Comparison of ENCODE assay signal across 20 mouse cellular contexts in the genomic region with DNA sequence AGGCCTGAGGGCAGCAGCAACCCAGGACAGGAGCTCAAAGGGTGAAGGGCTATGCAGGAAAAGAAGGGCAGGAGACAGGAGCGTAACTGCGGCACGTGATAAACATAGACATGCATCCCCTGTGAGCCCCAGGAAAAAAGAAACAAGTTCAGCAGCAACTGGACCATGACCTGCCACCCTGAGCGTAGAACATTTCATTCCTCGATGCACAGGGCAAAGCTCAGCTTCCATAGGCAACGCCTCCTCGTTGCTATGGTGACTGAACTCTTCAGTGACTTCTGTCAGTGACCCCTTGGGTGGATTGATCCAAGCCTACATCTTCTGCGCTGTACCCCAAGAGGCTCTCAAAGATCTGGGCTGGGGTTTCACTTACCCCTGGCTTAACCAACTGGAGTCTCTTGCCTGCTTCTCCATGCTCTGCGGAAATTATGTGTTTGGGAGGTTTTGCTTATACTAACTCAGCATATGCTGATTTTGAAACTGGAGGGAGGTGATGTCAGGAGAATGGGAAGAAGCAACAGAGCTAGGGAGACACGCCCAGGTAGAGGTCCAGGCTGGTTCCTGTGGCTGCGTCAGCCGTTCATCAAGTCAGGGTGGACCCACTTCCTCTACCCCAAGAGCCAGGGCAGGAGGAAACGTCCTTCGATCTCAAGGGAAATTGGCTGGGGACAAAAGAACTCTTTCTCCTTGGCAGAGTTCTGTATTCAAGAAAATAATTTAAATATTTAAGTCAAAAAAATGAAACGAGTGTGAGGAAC. TPM values are rescaled to one million over a fixed set of nuclear protein-coding genes. Genes with fewer than 3 reads are reported as not detected.
A peak's percentile ranks its signal among the peaks of the same experiment; 100 is the strongest.
DNase-seq lines count a peak whose midpoint lies in the region; ATAC-seq lines count a peak whose summit lies in the region.
"Had no signal": no experiment of that assay in that cellular context is flagged by ENCODE, and none has a peak within 500 bp of the region (broad histone marks: within the 10 kb centered on the region; RNA-seq: fewer than 3 reads in every experiment).

No protein-coding gene starts in this region.

- 58% methylated on average over 15 of the region's 15 CpGs for WGBS in intestine, embryonic 16.5 days

- H3K4me2 ChIP-seq in intestine, embryonic 16.5 days (ENCODE audit: low read depth, low read length): peak overlapping the region; percentile 22
- H3K4me2 ChIP-seq: embryonic facial prominence, embryonic 13.5 days; forebrain, embryonic 12.5 days; limb, embryonic 15.5 days had no signal

- H3K36me3 ChIP-seq in intestine, embryonic 16.5 days (ENCODE audit: control insufficient read depth, insufficient read depth, low read length): no peaks in the 10 kb centered on the region
- H3K36me3 ChIP-seq: embryonic facial prominence, embryonic 13.5 days; forebrain, embryonic 12.5 days; limb, embryonic 15.5 days had no signal

- H3K9ac ChIP-seq in intestine, embryonic 16.5 days (ENCODE audit: low read depth, low read length): no peak overlapping the region
- H3K9ac ChIP-seq: embryonic facial prominence, embryonic 13.5 days; forebrain, embryonic 12.5 days; limb, embryonic 15.5 days had no signal

- H3K27me3 ChIP-seq in intestine, embryonic 16.5 days (replicated peaks; ENCODE audit: control insufficient read depth, insufficient read depth, low read length): no peaks in the 10 kb centered on the region
- H3K27me3 ChIP-seq: embryonic facial prominence, embryonic 13.5 days; forebrain, embryonic 12.5 days; limb, embryonic 15.5 days had no signal

- no peaks in the 10 kb centered on the region for H3K9me3 ChIP-seq in intestine, embryonic 16.5 days (ENCODE audit: control insufficient read depth, low read length)
- H3K9me3 ChIP-seq: embryonic facial prominence, embryonic 13.5 days; forebrain, embryonic 12.5 days; limb, embryonic 15.5 days had no signal

- H3K4me3 ChIP-seq in intestine, embryonic 16.5 days (ENCODE audit: low read length): no peak overlapping the region; the same call in 1 of the 2 replicates
- H3K4me3 ChIP-seq: embryonic facial prominence, embryonic 13.5 days; forebrain, embryonic 12.5 days; limb, embryonic 15.5 days; myocyte had no signal

- peak; percentile 92 for ATAC-seq in intestine, embryonic 16.5 days
- peak; percentile 59 for ATAC-seq in megakaryocyte progenitor cell, adult 5-6 weeks (replicated peaks; ENCODE audit: poor library complexity)
- ATAC-seq: hindbrain, postnatal 0 days had no signal

- DNase-seq in lung, postnatal 36 days: peak; percentile 11
- DNase-seq in lung, postnatal 4 days: no peak
- DNase-seq in kidney, postnatal 10 days: peak; percentile 69
- no peak for DNase-seq in right cerebral cortex, postnatal 36 days (ENCODE audit: low spot score in 2 of 2)
- DNase-seq in adipocyte (ENCODE audit: low spot score): no peak
- no peak for DNase-seq in cerebellum, adult 9-11 months
- DNase-seq: cerebellum, adult 2 months; gastrocnemius, postnatal 10 days; layer of hippocampus, postnatal 36 days; right cerebral cortex, postnatal 4 days had no signal

- peaks cover 22% of the 10 kb centered on the region for H3K4me1 ChIP-seq in intestine, embryonic 16.5 days (ENCODE audit: control insufficient read depth, insufficient read depth, low read length)
- H3K4me1 ChIP-seq: limb, embryonic 15.5 days had no signal

- peak overlapping the region; percentile 60 for H3K27ac ChIP-seq in intestine, embryonic 16.5 days (ENCODE audit: low read length)
- H3K27ac ChIP-seq: embryonic facial prominence, embryonic 13.5 days; forebrain, embryonic 12.5 days; hindbrain, postnatal 0 days; limb, embryonic 15.5 days had no signal

RNA-seq across cellular contexts. Expression of a gene that starts 6.5 kb away (rescaled TPM):
- polyA plus RNA-seq in intestine, embryonic 16.5 days (2015; fragmentation: Nextera tagmentation; extraction: Ambion mirVana): 40.3 and 45.1 TPM in 2 replicates
- total RNA-seq in megakaryocyte progenitor cell, adult 5-6 weeks (2015): 0.07 TPM in 1 of 2 replicates, not detected in the other
- not detected in 2 replicates for total RNA-seq in megakaryocyte progenitor cell, adult 5-6 weeks (2017)
- total RNA-seq: gastrocnemius, postnatal 10 days; hindbrain, postnatal 0 days; layer of hippocampus, postnatal 36 days; MEL had no signal
- polyA plus RNA-seq: cerebellum, adult 2 months; embryonic facial prominence, embryonic 13.5 days; forebrain, embryonic 12.5 days; heart, embryonic 14.5 days; hindbrain, postnatal 0 days; limb, embryonic 15.5 days; myocyte; urinary bladder, adult 2 months had no signal

RNA-seq across cellular contexts. Expression of a gene that starts 15.3 kb away (rescaled TPM):
- polyA plus RNA-seq in intestine, embryonic 16.5 days (2015; fragmentation: Nextera tagmentation; extraction: Ambion mirVana): 2.4 and 2.9 TPM in 2 replicates
- 61.4 and 74.2 TPM in 2 replicates for total RNA-seq in megakaryocyte progenitor cell, adult 5-6 weeks (2015)
- total RNA-seq in megakaryocyte progenitor cell, adult 5-6 weeks (2017): 49.6 and 59.1 TPM in 2 replicates

Comparison
In these comparisons a context has a peak if more than half of its experiments do, and no peak if none do; other contexts are left out.
1. DNase-seq: peak in lung, postnatal 36 days (single experiment) and kidney, postnatal 10 days (single experiment); none in lung, postnatal 4 days (0 of 2), right cerebral cortex, postnatal 36 days (0 of 2), adipocyte (single experiment) and cerebellum, adult 9-11 months (single experiment).